In the genomic region with DNA sequence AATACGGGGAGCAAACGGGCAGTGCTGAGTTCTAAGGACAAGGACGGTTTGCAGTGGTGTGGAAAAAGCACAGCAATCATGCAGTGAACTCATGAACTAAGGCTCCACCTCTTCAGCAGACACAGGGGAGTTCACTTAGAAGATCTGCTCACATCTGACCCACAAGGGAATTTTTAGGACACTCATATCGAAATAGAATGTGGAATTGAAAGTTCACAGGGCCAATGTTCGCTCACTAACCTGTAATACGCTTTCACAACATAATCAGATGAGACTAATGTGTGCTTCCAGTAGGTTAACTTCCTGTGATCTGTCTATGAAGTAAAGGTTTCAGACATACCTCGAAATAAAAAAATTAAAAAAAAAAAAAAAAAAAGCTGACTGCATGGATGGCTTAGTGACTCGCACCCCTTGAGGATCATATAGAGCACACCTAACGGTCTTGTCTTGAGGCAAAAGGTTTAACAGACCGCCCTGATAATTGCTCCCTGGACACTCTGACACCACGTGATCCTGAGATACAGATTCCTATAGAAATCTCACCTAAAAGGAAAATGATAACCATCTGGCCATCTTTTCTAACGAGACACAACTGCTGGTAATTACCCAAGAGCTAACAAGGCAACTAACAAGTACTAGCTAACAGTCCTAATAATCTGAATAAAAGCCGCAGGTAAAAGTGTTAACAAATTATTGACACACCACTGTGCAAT, we compare ENCODE assay signal across 14 mouse cellular contexts.
"Had no signal": no experiment of that assay in that cellular context is flagged by ENCODE, and none has a peak within 500 bp of the region (broad histone marks: within the 10 kb centered on the region; RNA-seq: fewer than 3 reads in every experiment).

No protein-coding gene starts in this region.

- H3K36me3 ChIP-seq: limb, embryonic 12.5 days; midbrain, embryonic 15.5 days had no signal

- H3K27me3 ChIP-seq: limb, embryonic 12.5 days; megakaryocyte, embryonic 14.5 days; midbrain, embryonic 15.5 days had no signal

- H3K27ac ChIP-seq: limb, embryonic 12.5 days; liver, embryonic 14.5 days; midbrain, embryonic 15.5 days had no signal

- ATAC-seq: lung, postnatal 0 days; midbrain, embryonic 15.5 days had no signal

- H3K4me2 ChIP-seq: limb, embryonic 12.5 days; midbrain, embryonic 11.5 days; midbrain, embryonic 15.5 days had no signal

- H3K9me3 ChIP-seq: limb, embryonic 12.5 days; megakaryocyte, embryonic 14.5 days; midbrain, embryonic 15.5 days had no signal

- DNase-seq: kidney, adult 2 months; kidney, postnatal 25 days; liver; lung, adult 2 months; lung, postnatal 4 days; right cerebral cortex, adult 18-20 months; thymus, adult 18-20 months; thymus, postnatal 14 days had no signal

- H3K4me3 ChIP-seq: limb, embryonic 12.5 days; megakaryocyte, embryonic 14.5 days; midbrain, embryonic 15.5 days had no signal

- H3K9ac ChIP-seq: limb, embryonic 12.5 days; liver, embryonic 14.5 days; midbrain, embryonic 15.5 days had no signal
